Mouse (Mus musculus): Measurements from ENCODE around the gene Cenpe. TPM values are rescaled to one million over a fixed set of nuclear protein-coding genes. Genes with fewer than 3 reads are reported as not detected.

Gene Cenpe
- polyA plus RNA-seq, 1 experiment from 2014 or later: 4.9 TPM

DNA sequence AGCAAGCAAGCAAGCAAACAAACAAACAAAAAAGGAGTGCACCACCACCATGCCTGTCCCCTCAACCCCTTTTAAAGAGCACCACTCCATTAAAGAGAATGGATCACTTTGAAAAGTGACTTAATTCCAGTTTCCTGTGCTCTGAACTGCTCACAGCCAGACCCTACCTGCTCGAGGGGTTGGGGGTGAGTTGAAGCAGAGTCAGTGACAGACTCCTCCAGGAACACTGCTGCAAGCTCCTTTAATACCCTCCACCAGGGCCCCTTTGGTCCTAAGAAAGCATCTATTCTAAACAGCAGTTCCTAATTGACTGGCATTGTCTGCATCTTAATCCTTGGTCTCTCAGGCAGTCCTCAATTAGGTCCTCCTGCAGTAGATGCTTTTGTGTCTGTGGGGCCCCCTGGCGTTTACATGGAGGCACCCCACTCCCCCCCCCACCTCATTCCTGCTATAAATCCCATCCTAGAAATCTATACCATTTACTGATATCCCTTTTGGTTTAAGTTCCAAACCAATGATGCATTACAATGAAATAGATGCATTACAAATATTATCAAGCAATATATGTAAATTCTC is 100.7 kb downstream of the Cenpe start:
- Histone ChIP-seq H3K36me3 (no peaks in the 10 kb centered on the region), H3K27ac (replicated peaks) (no peak overlapping the region), H3K27me3 (no peaks in the 10 kb centered on the region), H3K9ac (no peak overlapping the region), H3K9me3 (no peaks in the 10 kb centered on the region), H3K4me3 (no peak overlapping the region), H3K4me1 (replicated peaks) (no peaks in the 10 kb centered on the region), H3K4me2 (no peak overlapping the region)
- no peak for ATAC-seq (ENCODE audit: low FRiP score, low read depth)
- 28% methylated on average over 2 of the region's 2 CpGs for WGBS

DNA sequence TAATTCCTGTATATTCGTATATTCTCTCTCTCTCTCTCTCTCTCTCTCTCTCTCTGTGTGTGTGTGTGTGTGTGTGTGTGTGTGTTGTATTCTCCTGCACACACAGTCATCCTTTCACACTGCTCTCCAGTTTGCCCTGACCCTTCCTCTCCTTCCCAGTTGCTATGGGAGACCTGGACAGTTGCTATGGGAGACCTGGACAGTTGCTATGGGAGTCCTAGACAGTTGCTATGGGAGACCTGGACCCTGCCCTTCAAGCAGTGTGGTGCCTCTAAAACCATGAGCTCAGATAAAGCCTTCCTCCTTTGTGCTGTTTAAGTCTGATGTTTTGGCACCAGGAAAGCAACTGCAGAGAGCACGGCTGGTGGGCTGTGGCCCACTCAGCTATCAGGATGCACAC is 101.4 kb downstream of the Cenpe start:
- H3K4me3 ChIP-seq: no peak overlapping the region
- no peak for ATAC-seq (ENCODE audit: low FRiP score, low read depth)
- WGBS: 34% methylated on average over 2 of the region's 2 CpGs
- H3K9ac ChIP-seq: no peak overlapping the region
- H3K9me3 ChIP-seq: no peaks in the 10 kb centered on the region
- no peak overlapping the region for H3K27ac ChIP-seq (replicated peaks)
- H3K27me3 ChIP-seq: no peaks in the 10 kb centered on the region
- no peaks in the 10 kb centered on the region for H3K4me1 ChIP-seq (replicated peaks)
- H3K36me3 ChIP-seq: no peaks in the 10 kb centered on the region
- no peak overlapping the region for H3K4me2 ChIP-seq

DNA sequence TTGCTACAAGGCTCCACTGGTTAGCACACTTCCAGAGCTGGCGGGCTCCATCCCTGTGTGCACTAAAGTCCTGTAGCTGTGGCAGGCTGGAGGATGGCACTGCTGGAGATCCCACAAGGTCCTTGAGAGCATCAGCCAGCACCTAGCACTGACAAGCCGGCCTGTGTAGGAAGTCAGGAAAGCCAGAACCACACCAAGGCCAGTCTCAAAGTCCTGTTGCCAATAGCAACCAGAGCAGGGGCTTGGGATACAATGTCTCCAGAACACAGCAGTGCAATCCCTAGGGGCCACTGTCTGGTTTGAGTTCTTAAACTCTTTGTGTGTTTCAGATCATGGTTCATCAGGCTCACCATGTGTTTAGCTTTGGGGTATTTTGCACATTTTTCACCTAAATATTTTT is 102.5 kb downstream of the Cenpe start:
- H3K4me2 ChIP-seq: no peak overlapping the region
- no peak overlapping the region for H3K9ac ChIP-seq
- WGBS: 69% methylated on average over 2 of the region's 2 CpGs
- no peak for ATAC-seq (ENCODE audit: low FRiP score, low read depth)
- no peaks in the 10 kb centered on the region for H3K9me3 ChIP-seq
- H3K36me3 ChIP-seq: no peaks in the 10 kb centered on the region
- no peak overlapping the region for H3K4me3 ChIP-seq
- no peaks in the 10 kb centered on the region for H3K27me3 ChIP-seq
- no peaks in the 10 kb centered on the region for H3K4me1 ChIP-seq (replicated peaks)
- H3K27ac ChIP-seq (replicated peaks): no peak overlapping the region

DNA sequence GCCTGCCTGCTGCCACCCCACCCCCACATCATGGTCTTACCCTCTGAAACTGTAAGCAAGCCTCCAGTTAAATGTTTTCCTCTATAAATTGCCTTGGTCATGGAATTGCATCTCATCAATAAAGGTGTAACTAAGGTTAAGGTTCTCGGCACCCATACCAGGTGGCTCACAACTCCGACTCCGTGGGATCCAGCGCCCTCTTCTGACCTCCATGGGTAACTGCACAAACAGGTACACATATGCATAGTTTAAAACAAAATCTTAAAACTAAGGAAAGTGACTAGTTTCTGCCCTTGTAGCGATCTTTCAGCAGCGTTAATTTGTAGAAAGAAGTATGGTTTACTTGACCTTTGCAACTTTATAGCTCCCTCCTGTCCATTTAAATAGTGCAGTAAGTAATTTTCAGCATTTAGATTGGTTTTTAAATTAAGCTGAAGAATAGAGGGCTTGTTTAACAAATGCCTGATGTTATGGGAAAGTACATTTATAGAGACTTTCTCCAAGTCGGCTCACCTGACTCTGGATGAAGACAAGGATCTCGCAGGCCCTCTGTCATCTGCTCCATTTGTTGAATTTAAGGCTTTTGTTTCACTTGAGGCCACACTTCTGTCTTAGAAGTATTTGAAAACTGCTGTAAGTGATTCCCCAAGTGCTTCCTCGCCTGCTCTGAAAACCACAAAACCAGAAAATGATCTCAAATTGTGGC is 103.5 kb downstream of the Cenpe start:
- no peak overlapping the region for H3K4me2 ChIP-seq
- ATAC-seq (ENCODE audit: low FRiP score, low read depth): no peak
- H3K27ac ChIP-seq (replicated peaks): no peak overlapping the region
- WGBS: 94% methylated on average over 9 of the region's 9 CpGs
- no peaks in the 10 kb centered on the region for H3K9me3 ChIP-seq
- no peak overlapping the region for H3K4me3 ChIP-seq
- no peaks in the 10 kb centered on the region for H3K36me3 ChIP-seq
- no peak overlapping the region for H3K9ac ChIP-seq
- H3K4me1 ChIP-seq (replicated peaks): no peaks in the 10 kb centered on the region
- H3K27me3 ChIP-seq: no peaks in the 10 kb centered on the region

DNA sequence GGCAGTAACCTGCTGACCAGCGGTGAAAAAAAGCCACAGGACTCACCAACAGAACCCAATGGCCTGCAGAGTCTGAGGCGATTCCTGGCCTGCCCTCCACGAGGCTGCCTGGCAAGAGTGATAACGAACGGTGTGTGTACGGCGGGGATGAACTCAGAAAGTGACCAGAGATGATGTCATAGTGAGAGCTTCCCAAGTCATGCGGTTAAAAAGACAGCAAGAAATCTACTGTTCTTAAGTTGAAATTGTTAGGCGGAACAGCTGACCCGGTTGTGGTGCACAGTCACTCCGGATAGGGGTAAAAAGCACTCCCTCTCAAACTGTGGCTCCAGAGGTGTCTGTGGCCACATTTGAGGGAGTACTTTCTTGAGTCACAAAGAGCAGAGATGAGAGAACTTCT is 106.0 kb downstream of the Cenpe start:
- H3K4me2 ChIP-seq: no peak overlapping the region
- no peaks in the 10 kb centered on the region for H3K4me1 ChIP-seq (replicated peaks)
- ATAC-seq (ENCODE audit: low FRiP score, low read depth): no peak
- H3K36me3 ChIP-seq: no peaks in the 10 kb centered on the region
- H3K27me3 ChIP-seq: no peaks in the 10 kb centered on the region
- H3K9me3 ChIP-seq: no peaks in the 10 kb centered on the region
- WGBS: 88% methylated on average over 11 of the region's 11 CpGs
- H3K4me3 ChIP-seq: no peak overlapping the region
- H3K27ac ChIP-seq (replicated peaks): no peak overlapping the region
- H3K9ac ChIP-seq: no peak overlapping the region

Other genes with a start within 250 kb of the Cenpe start
- gene Bdh2, start 68.7 kb downstream of the Cenpe start, polyA plus RNA-seq (2015; fragmentation: Nextera tagmentation; extraction: Ambion mirVana): 3.5 and 3.6 TPM in 2 replicates
- gene Slc9b2, start 95.2 kb downstream of the Cenpe start, polyA plus RNA-seq (2015; fragmentation: Nextera tagmentation; extraction: Ambion mirVana): 1.9 and 2.0 TPM in 2 replicates
- 0.45 TPM in 1 of 2 replicates, not detected in the other for gene Slc9b1, start 135.5 kb downstream of the Cenpe start, polyA plus RNA-seq (2015; fragmentation: Nextera tagmentation; extraction: Ambion mirVana)
- gene Cisd2, start 211.4 kb downstream of the Cenpe start, polyA plus RNA-seq (2015; fragmentation: Nextera tagmentation; extraction: Ambion mirVana): 64.6 and 66.8 TPM in 2 replicates
- gene Ube2d3, start 225.6 kb downstream of the Cenpe start, polyA plus RNA-seq (2015; fragmentation: Nextera tagmentation; extraction: Ambion mirVana): 344 and 347 TPM in 2 replicates